Mouse (Mus musculus): ENCODE measurements around the gene Macf1.
"Not testable (repeated sequence)": the region's sequence is repeated elsewhere in the genome, so short reads cannot be mapped to it uniquely, and the experiment has no call there.

Gene Macf1

GRCm38 (mm10) chr4:123633370-123633769, 50.8 kb downstream of the Macf1 start:
- peak; percentile 34 for DNase-seq

GRCm38 (mm10) chr4:123632116-123632515, 52.0 kb downstream of the Macf1 start:
- not testable (repeated sequence) for DNase-seq

GRCm38 (mm10) chr4:123631654-123632053, 52.5 kb downstream of the Macf1 start:
- no peak for DNase-seq

- no peak for DNase-seq
These were observed 56.5 kb downstream of the Macf1 start for GRCm38 (mm10) chr4:123627683-123628082.

GRCm38 (mm10) chr4:123625332-123626072, 58.7 kb downstream of the Macf1 start:
- no peak for DNase-seq

- no peak for DNase-seq
These were observed 59.7 kb downstream of the Macf1 start for GRCm38 (mm10) chr4:123624438-123624837.

GRCm38 (mm10) chr4:123623742-123624151, 60.4 kb downstream of the Macf1 start:
- DNase-seq: no peak

GRCm38 (mm10) chr4:123621732-123622131, 62.4 kb downstream of the Macf1 start:
- DNase-seq: no peak

GRCm38 (mm10) chr4:123617727-123618389, 66.3 kb downstream of the Macf1 start:
- no peak for DNase-seq

- DNase-seq: no peak
These were observed 67.2 kb downstream of the Macf1 start for GRCm38 (mm10) chr4:123616971-123617370.

- no peak for DNase-seq
These were observed 67.7 kb downstream of the Macf1 start for GRCm38 (mm10) chr4:123616501-123616900.

- no peak for DNase-seq
These were observed 70.7 kb downstream of the Macf1 start for GRCm38 (mm10) chr4:123613309-123613947.

GRCm38 (mm10) chr4:123611940-123612339, 72.2 kb downstream of the Macf1 start:
- DNase-seq: no peak

- no peak for DNase-seq
These were observed 72.9 kb downstream of the Macf1 start for GRCm38 (mm10) chr4:123611241-123611640.

- DNase-seq: peak; percentile 5
These were observed 77.0 kb downstream of the Macf1 start for GRCm38 (mm10) chr4:123607174-123607573.

- no peak for DNase-seq
These were observed 78.2 kb downstream of the Macf1 start for GRCm38 (mm10) chr4:123605948-123606347.

GRCm38 (mm10) chr4:123605309-123605708, 78.9 kb downstream of the Macf1 start:
- DNase-seq: no peak

- no peak for DNase-seq
These were observed 81.4 kb downstream of the Macf1 start for GRCm38 (mm10) chr4:123602700-123603261.

- DNase-seq: no peak
These were observed 83.1 kb downstream of the Macf1 start for GRCm38 (mm10) chr4:123601036-123601435.

- DNase-seq: no peak
These were observed 85.5 kb downstream of the Macf1 start for GRCm38 (mm10) chr4:123598519-123599228.

- DNase-seq: no peak
These were observed 89.8 kb downstream of the Macf1 start for GRCm38 (mm10) chr4:123594381-123594806.

GRCm38 (mm10) chr4:123593664-123594063, 90.5 kb downstream of the Macf1 start:
- DNase-seq: no peak

- DNase-seq: no peak
These were observed 92.1 kb downstream of the Macf1 start for GRCm38 (mm10) chr4:123592046-123592445.

Measured in thymus, postnatal 25 days (tissue).